Mouse (Mus musculus): ENCODE data around the gene Zfp664.
A peak's percentile ranks its signal among the peaks of the same experiment; 100 is the strongest.

Zfp664 gene

DNA sequence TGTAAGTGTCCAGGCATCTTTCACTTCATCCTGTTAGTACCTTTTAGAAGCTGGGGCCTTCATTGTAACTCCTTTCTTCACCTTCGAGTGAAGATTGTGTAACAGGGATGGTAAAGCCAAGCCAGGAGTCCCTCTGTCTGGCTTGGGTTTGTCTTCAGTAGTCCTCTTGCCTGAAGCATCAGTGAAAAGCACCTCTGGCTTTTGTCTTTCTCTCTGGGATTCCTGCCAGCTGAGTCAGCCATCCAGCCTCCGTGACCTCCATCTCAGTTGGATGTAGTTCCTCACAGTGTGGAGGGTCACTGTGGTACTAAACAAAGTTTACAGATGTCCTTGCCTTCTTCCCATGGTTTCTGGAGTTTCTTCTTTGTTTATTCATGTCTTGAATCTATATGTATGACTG, 9.5 kb downstream of the Zfp664 start:
- no peak for DNase-seq (ENCODE audit: low read depth, low spot score)

DNA sequence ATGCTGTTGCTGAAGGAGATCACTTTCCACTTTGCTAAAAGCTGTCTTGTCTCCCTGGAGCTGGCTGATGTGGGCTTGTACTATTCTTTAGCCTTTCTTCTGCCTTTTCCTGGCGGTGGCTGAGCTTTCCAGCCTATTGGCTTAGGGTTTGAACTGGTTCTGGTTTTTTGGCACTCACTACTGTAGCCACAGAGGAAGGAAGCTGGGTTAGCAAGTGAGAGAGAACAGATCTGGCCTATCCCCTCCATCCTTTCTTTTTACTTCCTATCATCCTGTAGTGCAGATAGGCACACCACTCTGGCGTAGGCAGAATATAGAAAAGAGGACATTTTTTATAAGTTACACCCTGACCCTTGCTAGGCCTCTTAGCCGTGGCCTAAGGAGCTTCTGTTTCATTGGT, 10.6 kb downstream of the Zfp664 start:
- DNase-seq (ENCODE audit: low read depth, low spot score): no peak

DNA sequence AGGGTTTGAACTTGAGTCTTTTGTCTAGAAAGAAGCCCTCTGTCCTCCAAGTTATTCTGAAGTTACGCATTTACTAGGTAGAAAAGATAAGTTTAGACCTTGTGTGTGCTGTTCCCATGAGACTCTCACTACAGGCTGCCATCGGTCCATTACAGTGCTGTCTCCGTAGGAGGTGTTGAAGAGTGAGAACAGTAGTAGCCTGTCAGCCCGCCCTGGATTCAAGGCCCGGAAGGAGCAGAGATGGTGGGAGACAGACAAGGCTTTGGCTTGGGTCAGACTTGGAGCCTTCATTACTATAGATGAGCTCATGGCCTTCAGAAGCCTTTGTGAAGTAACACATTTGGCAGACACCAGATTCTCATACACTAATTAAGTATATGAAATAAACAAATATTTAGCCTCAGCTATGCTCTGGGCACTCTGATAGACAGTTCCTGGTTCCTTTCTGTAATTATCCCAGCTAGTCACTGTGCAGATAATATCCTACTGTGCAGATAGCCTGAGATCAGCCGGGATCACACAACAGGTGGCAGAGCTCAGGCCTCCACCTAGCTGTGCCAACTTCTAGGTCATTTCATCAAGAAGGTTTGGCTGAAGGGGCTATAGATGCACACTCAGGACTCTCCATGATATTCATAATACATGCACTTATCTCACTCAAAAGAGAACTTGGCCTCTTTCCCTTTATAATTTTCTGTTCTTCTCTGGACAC, 11.6 kb downstream of the Zfp664 start:
- no peak for DNase-seq (ENCODE audit: low read depth, low spot score)

DNA sequence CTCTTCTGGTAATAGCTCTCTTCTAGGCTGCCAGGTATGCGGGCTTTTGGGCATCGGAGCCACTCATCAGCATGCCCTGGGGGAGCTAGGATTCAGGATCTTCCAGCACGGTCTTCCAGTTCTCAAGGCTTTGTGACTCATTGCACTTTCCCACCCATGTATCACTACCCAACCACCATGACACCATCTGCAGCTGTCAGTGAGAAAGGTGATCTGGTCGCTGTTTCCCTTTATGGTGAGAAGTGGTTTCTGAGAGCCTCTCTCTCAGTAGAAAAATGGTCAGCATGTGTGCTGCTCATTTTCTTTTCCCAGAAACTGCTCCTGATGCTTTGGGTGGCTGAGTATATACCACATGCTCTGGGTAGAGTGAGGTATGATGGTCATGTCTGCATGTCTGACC, 16.8 kb downstream of the Zfp664 start:
- DNase-seq (ENCODE audit: low read depth, low spot score): no peak

DNA sequence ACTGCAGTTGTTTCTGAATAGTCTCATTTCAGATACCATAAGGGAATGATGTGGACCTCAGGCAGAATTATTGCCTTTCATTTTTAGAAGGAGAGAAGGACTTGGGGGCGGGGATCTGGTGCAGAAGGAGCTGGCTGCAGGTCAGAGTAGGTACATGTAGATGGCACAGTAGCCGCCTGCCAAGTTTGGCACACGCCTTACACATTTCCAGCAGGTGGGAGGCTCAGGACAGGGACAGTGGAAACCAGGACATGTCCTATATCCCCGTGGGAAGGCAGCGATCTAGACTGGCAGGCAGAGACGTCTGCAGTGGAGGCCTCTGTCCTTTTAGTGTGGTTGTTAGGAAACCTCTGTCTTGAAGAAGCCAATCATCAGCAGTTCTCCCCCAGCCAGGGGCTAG, 17.3 kb downstream of the Zfp664 start:
- DNase-seq (ENCODE audit: low read depth, low spot score): no peak

DNA sequence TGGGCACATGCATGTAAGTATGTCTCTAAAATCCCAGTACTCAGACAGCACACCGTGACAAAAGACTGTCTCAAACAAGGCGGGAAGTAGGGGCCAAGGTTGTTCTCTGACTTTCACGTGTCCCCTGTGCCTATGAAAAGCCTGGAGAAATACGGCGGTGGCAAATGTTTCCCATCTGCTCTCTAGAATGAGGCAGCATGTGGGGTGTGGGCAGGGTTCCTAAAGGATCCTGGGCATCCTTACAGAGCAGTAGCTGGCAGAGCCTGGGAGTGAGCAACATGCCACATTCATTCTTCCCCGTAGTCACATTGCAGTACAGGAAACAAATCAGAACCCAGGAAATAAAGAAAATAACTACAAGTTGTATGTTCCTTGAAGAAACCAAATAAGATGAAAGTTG, 21.4 kb downstream of the Zfp664 start:
- no peak for DNase-seq (ENCODE audit: low read depth, low spot score)

DNA sequence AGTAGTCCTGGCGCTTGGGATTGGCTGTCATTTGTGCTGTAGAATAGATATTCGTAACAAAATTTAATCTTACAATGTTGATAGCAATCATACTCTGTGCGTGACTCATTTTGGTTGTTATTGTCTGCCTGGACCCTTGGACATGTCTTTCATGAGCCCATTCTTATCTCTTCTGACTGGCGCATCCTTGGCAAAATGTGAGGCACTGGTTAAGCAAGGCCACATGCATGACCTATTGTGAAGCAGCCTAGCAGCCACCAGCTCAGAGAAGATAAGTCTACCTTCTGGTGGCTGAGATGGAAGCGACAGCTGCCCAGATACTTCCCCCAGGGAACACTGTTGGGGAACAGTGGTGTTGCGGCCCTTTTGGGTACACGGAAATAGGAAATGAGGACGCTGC, 26.2 kb downstream of the Zfp664 start:
- DNase-seq (ENCODE audit: low read depth, low spot score): no peak

DNA sequence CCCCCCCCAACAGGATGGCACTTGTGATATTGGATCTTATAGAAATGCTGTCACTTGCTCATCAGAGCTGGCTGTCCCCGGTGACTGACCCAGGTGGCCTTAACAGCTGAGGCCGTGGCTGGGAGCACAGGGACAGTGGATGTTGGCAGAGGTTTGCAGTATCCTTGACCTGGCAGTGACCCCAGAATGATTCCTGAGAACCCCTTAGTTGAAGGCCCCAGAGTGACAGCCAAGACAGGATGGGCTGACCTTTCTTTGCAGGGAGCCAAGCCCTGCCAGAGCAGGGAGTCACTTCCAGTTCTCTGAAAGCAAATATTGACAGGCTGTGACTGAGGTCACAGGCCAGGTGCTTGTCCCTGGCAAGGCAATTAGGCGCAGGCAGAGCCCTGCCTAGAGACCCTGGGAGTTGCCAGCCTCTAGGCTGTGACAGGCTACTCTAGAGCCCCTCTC, 29.5 kb downstream of the Zfp664 start:
- no peak for DNase-seq (ENCODE audit: low read depth, low spot score)

DNA sequence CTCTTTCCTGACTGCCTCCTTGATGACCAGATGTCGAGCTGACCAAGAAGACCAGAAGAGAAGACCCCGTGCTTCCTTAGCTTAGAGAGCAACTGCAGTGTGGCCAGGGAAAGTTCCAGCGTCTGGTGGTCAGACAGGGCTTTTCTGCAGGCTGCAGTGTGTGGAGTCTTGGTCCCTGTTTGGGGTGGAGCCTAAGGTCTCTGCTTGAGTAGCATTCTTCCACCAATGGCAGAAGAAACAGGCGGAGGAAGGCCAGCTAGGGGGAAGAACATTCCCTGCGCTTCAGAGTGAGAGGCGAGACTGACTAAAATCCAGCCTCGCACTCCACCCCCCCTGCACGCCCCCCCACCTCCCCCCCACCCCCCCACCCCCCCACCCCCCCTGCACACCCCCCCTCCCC, 33.6 kb downstream of the Zfp664 start:
- no peak for DNase-seq (ENCODE audit: low read depth, low spot score)

DNA sequence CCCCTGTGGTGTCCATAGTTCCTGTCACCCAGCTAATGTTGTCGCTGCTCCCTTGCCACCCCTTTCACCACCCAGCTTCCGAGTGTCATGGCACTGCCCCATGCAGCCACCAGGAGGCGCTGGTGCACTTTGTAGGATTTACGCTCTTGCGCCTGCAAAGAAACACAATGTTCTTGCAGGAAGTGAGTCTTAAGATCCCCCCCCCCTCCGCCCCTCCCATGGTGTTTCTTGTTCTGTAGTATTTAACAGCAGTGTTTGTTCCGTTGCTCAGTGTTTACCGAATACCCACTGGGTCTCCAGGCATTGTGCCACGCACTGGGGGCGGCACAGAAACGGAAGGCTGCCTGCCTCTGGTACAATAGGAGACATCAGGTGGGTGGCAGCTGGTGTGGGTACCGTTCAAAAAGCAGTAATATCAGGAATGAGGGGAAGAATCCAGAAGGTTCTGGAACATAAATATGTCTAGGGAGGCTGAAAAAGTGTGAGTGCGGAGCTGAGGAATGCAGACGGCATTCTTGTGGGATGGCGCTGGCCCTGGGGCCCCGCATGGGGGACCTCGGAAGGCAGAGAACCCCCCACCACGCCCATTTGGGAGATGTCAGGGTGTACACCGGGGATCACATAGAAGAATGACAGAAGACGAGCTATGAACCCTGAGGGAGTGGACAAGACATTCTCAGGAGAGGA, 37.6 kb downstream of the Zfp664 start:
- peak; percentile 71 for DNase-seq (ENCODE audit: low read depth, low spot score)

DNA sequence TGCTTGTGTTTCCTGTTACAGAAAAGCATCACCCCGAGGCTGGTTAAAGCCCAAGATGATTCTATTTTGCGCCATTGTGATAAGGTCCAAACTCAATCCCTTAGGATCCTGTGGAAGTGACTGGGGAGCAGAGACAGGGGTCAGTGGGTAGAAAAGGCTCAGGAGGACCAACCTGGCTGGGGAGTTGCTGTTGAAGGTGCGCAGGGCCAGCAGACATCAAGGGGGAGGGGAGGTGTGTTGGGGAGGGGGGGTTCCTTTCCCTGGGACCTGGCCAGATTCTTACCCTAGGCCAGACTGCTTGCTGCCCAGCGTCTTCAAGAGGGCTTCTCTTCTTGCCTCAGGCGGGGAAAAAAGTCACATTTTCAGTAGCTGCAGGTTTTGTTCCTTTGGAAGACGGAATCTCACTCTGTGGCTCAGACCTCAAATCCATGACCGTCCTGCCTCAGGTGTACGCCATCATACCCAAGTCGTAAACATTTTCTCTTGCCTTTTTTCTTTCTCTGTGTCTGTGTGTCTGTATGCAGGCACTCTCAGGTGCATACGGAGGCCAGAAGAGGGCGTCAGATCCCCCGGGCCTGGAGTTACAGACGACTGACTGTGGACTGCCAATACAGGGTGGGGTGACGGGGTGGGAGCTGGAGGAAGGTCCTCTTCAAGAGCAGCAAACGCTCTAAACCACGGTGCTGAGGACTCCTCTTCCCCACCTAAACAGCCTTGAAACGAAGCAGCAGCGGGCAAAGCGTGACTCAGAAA, 38.4 kb downstream of the Zfp664 start:
- DNase-seq (ENCODE audit: low read depth, low spot score): peak; percentile 39

DNA sequence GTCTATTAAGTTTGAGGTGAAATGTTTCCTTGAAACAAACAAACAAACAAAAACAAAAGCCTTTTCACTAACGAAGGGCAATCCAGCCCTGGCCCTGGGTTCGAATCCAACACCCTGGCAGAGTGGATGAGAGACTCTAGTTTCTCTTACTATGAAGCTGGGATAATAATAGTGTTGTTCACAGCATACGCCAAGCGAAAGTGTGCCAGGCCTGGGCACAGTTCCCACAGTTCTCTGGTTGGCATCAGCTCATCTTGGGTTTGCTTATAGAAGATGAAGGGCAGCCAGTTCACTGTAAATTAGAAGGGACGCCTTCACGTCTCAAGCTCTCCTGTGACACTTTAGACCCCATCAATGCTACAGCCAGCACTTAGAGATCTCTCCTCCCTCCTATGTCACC, 39.2 kb downstream of the Zfp664 start:
- DNase-seq (ENCODE audit: low read depth, low spot score): no peak

DNA sequence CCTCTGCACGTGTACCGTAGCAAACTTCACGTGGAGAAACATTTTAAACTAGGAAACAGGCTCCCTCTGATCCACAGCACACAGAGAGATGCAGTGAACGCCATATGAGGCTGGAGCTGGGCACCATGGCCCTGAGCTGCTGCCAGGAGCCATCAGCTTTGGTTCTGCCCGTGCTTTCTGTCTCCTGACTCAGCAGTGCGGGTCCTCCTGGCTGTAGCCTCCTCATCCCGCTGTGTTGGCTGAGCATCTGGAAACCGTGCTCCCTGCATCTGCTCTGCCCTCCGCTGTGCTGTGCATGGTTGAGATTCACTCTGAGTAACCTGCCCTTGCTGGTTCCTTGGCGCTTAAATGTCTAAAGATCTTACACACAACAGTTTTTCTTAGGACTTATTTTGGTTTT, 39.7 kb downstream of the Zfp664 start:
- DNase-seq (ENCODE audit: low read depth, low spot score): no peak

DNA sequence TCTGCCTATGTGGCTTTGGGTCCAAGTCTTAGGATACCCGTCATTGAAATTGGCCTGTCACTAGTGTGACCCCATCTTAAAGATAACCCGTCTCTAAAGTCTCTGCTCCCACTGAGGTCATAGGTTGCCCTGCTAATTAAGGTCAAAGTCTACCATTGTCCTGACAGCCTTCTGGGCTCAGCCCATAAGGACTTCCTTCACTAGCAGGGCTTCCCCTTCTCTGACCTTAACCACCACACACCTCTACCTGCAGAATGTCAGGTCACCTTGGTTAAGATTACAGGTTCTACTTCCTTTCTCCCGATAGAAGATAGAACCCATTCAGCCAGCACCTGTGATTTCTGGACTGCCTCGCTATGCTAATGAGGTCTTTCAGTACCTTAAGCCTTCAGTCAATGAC, 41.4 kb downstream of the Zfp664 start:
- no peak for DNase-seq (ENCODE audit: low read depth, low spot score)

DNA sequence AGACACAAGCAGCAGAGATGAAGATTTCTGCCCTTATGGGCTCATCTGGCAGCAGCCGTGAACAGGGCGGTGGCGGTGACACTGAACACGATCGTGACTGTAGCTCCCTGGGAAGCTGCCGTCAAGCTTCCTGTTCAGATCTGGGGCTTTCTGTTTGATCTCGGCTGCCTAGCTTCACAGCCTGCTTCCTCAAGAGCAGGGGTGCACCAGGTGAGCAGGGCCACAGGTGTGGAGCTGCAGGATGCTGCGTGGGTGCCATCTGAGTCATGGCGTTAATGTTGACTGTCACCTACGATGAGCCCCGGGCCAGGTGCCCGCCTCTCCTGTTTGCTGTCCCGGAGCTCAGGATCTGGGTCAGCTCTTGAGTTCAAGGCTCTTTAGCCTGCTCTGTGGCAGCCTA, 44.4 kb downstream of the Zfp664 start:
- no peak for DNase-seq (ENCODE audit: low read depth, low spot score)

DNA sequence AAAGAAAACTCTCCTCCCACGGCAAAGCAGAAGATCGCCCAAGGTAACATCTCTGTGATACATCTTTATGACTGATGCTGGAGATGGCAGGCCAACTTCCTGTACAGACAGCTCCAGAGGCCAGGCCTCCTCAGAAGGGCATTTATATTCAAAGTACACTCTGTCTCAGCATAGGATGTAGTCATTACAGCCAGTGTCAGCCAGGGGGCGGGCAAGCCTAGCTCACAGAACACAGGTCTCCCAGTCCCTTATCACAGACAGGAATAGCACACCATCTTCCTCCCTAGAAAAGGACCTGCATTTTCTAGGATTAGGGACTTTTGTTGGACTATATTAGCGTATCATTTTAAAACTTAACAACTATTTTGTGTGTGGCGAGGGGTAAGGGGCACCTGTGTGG, 46.4 kb downstream of the Zfp664 start:
- DNase-seq (ENCODE audit: low read depth, low spot score): peak; percentile 87

DNA sequence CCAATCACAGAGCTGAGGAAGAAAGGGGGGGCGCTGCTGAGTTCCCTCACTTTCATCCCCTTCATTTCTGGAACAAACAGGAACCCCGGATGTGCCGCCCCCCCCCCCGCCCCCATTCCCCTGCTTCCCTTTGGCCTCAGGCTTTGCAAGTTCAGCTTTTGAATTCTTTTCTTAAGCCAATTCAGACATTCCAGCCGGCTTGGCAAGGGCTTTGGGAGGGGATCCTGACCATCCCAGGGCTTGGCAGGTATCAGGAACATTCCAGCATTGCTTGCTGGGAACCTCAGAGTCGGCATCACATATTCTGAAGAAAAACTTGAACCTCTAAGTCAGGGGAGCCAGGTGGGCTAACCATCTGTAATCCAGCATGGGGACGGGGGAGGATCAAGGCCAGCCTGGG, 49.8 kb downstream of the Zfp664 start:
- DNase-seq (ENCODE audit: low read depth, low spot score): peak; percentile 40

DNA sequence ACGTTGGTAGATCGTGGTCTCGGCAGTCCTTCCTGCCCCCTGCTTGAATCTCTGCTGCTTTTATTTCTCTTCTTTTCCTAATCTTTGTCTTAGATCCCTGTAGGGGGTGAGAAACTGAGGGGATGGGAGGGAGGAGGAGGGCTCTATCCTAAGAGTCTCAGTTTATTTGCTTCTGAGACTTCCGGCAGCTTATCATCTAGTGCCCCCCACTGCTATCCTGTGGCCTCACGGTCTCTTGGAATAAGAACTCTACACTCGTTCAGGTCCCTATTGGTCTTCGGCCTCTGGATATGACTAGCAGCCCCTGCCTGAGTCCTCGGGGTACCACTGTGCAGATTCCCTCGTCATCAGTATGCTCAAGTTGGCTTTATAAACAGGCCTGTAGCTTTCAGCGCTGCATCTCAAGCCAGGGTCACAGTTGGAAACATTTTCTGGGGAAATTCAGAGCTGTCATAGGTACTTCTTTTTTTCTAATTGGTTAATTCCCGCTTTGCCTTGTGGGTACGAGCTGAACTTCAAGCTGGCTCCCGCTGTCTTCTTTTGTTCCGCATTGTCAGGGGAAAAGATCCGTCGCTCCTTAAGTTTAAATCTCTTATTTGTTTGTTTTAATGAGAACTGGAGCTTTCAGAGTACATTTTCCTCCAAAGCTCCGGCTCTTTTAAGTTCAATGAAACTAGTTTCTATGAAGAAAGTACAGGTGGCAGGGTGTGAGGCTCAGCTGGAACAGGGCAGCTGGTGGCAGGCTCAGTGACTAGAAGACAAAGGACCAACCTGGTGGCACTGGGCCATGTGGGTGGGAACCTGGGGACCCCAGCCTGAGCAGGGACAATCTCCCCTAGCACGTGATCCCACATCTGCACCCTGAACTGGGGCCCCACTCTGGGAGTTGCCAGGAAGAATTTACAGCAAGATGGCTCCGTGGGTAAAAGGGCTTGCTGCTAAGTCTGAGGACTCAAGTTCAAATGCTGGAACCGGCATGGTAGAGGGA, 50.7 kb downstream of the Zfp664 start:
- DNase-seq (ENCODE audit: low read depth, low spot score): no peak

DNA sequence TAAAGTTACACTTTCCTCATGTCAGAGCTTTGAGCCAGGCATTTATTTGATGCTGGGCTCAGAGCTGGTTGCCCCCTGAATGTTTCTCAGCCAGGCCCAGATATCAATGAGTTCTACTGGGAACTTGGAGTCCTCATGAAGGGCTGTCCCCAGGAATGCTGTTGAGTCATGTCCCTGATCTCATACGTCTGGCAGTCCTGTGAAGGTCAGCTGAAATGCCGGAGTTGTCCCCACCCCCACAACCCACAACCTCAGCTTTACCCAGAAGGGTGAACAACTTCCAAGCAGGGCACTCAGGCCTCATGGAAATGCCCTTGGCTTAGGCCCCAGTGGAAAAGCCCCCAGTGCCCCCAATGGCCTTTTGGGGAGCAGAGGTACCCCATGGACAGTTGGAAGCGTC, 57.3 kb downstream of the Zfp664 start:
- DNase-seq (ENCODE audit: low read depth, low spot score): no peak

DNA sequence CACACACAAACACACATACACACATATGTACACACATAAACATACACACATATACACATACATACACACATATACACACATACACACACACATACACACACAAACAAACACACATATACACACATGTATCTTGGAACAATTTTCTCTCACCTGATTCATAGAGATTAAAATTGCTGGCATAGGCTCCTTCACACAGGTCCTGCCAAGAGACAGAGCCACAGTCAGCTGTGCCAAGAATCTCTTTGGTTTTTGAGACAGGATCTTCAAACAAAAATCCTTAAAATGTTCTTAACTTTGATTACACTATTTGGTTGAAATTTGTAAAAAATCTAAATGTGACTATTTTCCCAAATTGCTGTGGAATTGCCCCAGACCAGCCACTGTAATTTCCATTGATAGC, 58.9 kb downstream of the Zfp664 start:
- no peak for DNase-seq (ENCODE audit: low read depth, low spot score)

Measured in ES-CJ7 (cell line).